Comparison of ENCODE assay signal across 9 mouse cellular contexts in the genomic region with DNA sequence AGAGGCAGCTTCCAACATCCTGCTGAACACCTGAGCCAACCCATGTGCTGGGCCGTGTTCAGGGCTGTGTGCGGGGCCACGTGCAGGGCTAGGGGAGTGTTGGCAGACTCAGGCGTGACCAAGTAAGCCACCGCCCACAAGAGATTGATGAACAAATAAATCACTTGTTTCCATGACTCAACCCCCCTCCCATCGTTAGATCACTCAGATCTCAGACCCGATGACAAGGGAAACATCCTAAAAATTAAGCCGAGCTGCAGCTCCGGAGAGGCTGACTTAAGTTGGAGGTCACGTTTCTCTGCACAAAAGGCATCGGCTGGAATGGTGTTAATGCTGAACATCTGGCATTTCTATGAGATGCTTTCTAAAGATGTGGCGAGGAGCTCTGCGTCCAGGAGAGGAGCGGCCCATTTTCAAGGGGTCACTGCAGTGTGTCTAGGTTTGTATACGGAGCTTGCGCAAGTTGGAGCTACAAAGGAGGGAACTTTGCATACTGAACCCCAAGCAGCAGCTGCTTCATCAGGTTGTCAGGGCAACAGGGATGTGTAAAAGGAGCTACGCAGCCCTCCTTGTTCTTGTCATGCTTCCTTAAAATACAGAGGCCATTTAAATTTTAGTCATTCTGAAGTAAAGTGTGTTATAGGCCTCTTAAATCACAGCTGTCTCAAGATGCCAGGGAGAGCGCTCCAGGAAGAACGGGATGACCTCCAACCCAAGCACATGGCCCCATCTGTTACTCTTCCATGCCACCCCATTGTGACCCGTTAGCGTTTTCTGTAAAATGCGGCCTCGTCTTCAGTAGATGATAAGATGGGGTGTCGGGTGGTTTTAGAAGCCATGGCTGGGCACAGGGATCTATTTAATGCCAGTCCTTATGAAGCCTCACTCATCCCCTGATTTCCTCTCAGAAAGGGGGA.
DNase-seq lines count a peak whose midpoint lies in the region; ATAC-seq and TF ChIP-seq lines count a peak whose summit lies in the region.
"Had no signal": no experiment of that assay in that cellular context is flagged by ENCODE, and none has a peak within 500 bp of the region (broad histone marks: within the 10 kb centered on the region; RNA-seq: fewer than 3 reads in every experiment).

No protein-coding gene starts in this region.

- 44% methylated on average over 24 of the region's 24 CpGs for WGBS in embryonic facial prominence, embryonic 11.5 days
- 18% methylated on average over 24 of the region's 24 CpGs for WGBS in hindbrain, embryonic 16.5 days
- 83% methylated on average over 24 of the region's 24 CpGs for WGBS in liver, postnatal 0 days (ENCODE audit: insufficient replicate concordance)

- H3K4me1 ChIP-seq in embryonic facial prominence, embryonic 11.5 days (ENCODE audit: control insufficient read depth, insufficient read depth, low read length): no peaks in the 10 kb centered on the region
- peaks cover 12% of the 10 kb centered on the region for H3K4me1 ChIP-seq in hindbrain, embryonic 16.5 days (ENCODE audit: control insufficient read depth, insufficient read depth, low read depth, low read length)
- no peaks in the 10 kb centered on the region for H3K4me1 ChIP-seq in liver, postnatal 0 days (ENCODE audit: insufficient read depth)
- H3K4me1 ChIP-seq: liver, embryonic 13.5 days had no signal

- no peaks in the 10 kb centered on the region for H3K36me3 ChIP-seq in embryonic facial prominence, embryonic 11.5 days (replicated peaks; ENCODE audit: control insufficient read depth, insufficient read depth, low read depth, low read length)
- no peaks in the 10 kb centered on the region for H3K36me3 ChIP-seq in hindbrain, embryonic 16.5 days (ENCODE audit: control insufficient read depth, insufficient read depth, low read length)
- H3K36me3 ChIP-seq in liver, postnatal 0 days (replicated peaks; ENCODE audit: insufficient read depth, low read length): no peaks in the 10 kb centered on the region
- H3K36me3 ChIP-seq: liver, embryonic 13.5 days had no signal

- H3K27me3 ChIP-seq in embryonic facial prominence, embryonic 11.5 days (ENCODE audit: control insufficient read depth, insufficient read depth, low read length): no peaks in the 10 kb centered on the region
- H3K27me3 ChIP-seq in hindbrain, embryonic 16.5 days (replicated peaks; ENCODE audit: control insufficient read depth, insufficient read depth, low read length): no peaks in the 10 kb centered on the region
- no peaks in the 10 kb centered on the region for H3K27me3 ChIP-seq in liver, postnatal 0 days (ENCODE audit: insufficient read depth, low read length)
- H3K27me3 ChIP-seq: liver, embryonic 13.5 days had no signal

- peak; percentile 22 for DNase-seq in adrenal gland, postnatal 14 days
- no peak for DNase-seq in adrenal gland, postnatal 10 days
- peak; percentile 68 for DNase-seq in embryonic facial prominence, embryonic 11.5 days (ENCODE audit: low spot score)
- peak; percentile 69 for DNase-seq in neural tube, embryonic 10.5 days (ENCODE audit: extremely low spot score, low spot score)
- no peak for DNase-seq in liver, postnatal 0 days
- no peak for DNase-seq in spleen, postnatal 4 days (ENCODE audit: low spot score in 2 of 2)
- DNase-seq: liver, embryonic 13.5 days had no signal

- no peak overlapping the region for H3K4me3 ChIP-seq in embryonic facial prominence, embryonic 11.5 days (ENCODE audit: low read depth, low read length)
- no peak overlapping the region for H3K4me3 ChIP-seq in hindbrain, embryonic 16.5 days (ENCODE audit: low read length)
- H3K4me3 ChIP-seq in liver, postnatal 0 days (ENCODE audit: low read depth, low read length): no peak overlapping the region
- H3K4me3 ChIP-seq: liver, embryonic 13.5 days had no signal

- no peak overlapping the region for H3K4me2 ChIP-seq in embryonic facial prominence, embryonic 11.5 days (ENCODE audit: low read depth, low read length)
- H3K4me2 ChIP-seq in hindbrain, embryonic 16.5 days (ENCODE audit: low read length): peak overlapping the region; percentile 24
- H3K4me2 ChIP-seq in liver, postnatal 0 days (ENCODE audit: low read depth, low read length): no peak overlapping the region
- H3K4me2 ChIP-seq: liver, embryonic 13.5 days had no signal

- no peak for TF ChIP-seq EP300 in liver, postnatal 0 days (IDR thresholded peaks at IDR 0.05; ENCODE audit: low read depth)

- H3K9me3 ChIP-seq in embryonic facial prominence, embryonic 11.5 days (replicated peaks; ENCODE audit: control insufficient read depth, low read length): no peaks in the 10 kb centered on the region
- no peaks in the 10 kb centered on the region for H3K9me3 ChIP-seq in hindbrain, embryonic 16.5 days (ENCODE audit: control insufficient read depth, low read length)
- no peaks in the 10 kb centered on the region for H3K9me3 ChIP-seq in liver, postnatal 0 days (ENCODE audit: low read length)
- H3K9me3 ChIP-seq: liver, embryonic 13.5 days had no signal

- no peak for TF ChIP-seq CTCF in liver, postnatal 0 days (IDR thresholded peaks at IDR 0.05; ENCODE audit: low read depth)

- no peak overlapping the region for H3K9ac ChIP-seq in embryonic facial prominence, embryonic 11.5 days (replicated peaks; ENCODE audit: low read length)
- no peak overlapping the region for H3K9ac ChIP-seq in hindbrain, embryonic 16.5 days (ENCODE audit: low read depth, low read length)
- H3K9ac ChIP-seq in liver, postnatal 0 days (replicated peaks): no peak overlapping the region
- H3K9ac ChIP-seq: liver, embryonic 13.5 days had no signal

- peak; percentile 81 for ATAC-seq in embryonic facial prominence, embryonic 11.5 days (replicated peaks; ENCODE audit: insufficient number of reproducible peaks, low FRiP score, low TSS enrichment, low read depth)
- peak; percentile 83 for ATAC-seq in hindbrain, embryonic 16.5 days
- no peak for ATAC-seq in inflammation-experienced regulatory T-cells, adult 6 months
- ATAC-seq in liver, postnatal 0 days: no peak

- no peak overlapping the region for H3K27ac ChIP-seq in embryonic facial prominence, embryonic 11.5 days (replicated peaks; ENCODE audit: low read depth, low read length)
- no peak overlapping the region for H3K27ac ChIP-seq in hindbrain, embryonic 16.5 days (ENCODE audit: low read depth, low read length)
- no peak overlapping the region for H3K27ac ChIP-seq in liver, postnatal 0 days (ENCODE audit: low read depth)
- H3K27ac ChIP-seq: liver, embryonic 13.5 days had no signal

Comparison
In these comparisons a context has a peak if more than half of its experiments do, and no peak if none do; other contexts are left out.
1. DNase-seq: peak in adrenal gland, postnatal 14 days (single experiment), embryonic facial prominence, embryonic 11.5 days (single experiment) and neural tube, embryonic 10.5 days (single experiment); none in adrenal gland, postnatal 10 days (single experiment), liver, postnatal 0 days (single experiment) and spleen, postnatal 4 days (0 of 2).
2. ATAC-seq: peak in embryonic facial prominence, embryonic 11.5 days (single experiment) and hindbrain, embryonic 16.5 days (single experiment); none in inflammation-experienced regulatory T-cells, adult 6 months (single experiment) and liver, postnatal 0 days (single experiment).